Mouse (Mus musculus) heart, embryonic 12.5 days (tissue): ENCODE measurements around the gene Hadha. TPM values are rescaled to one million over a fixed set of nuclear protein-coding genes. Genes with fewer than 3 reads are reported as not detected.

ENCODE experiments used
- ATAC-seq: fragments of 200-750 bp; cut with Nextera tagmentation; 2 replicates; pipeline ENCODE4 v1.8.0; 2017; ENCODE audit warnings: moderate TSS enrichment, moderate library complexity; ENCODE audit not compliant: insufficient number of reproducible peaks, low FRiP score
- H3K27ac ChIP-seq: fragments of 300-500 bp; sonication (generic); 2 replicates; pipeline ENCODE4 v1.5.1; 2016; ENCODE audit warnings: mild to moderate bottlenecking, moderate library complexity; ENCODE audit not compliant: poor library complexity, severe bottlenecking
- H3K27me3 ChIP-seq: fragments of 300-500 bp; sonication (generic); replicated peaks from 2 replicates; pipeline ENCODE4 v1.6.1; 2016; ENCODE audit warnings: mild to moderate bottlenecking, moderate library complexity
- H3K36me3 ChIP-seq: fragments of 300-500 bp; sonication (generic); 2 replicates; pipeline ENCODE4 v1.6.1; 2016; ENCODE audit warnings: mild to moderate bottlenecking, moderate library complexity
- H3K4me1 ChIP-seq: fragments of 300-500 bp; sonication (generic); replicated peaks from 2 replicates; pipeline ENCODE4 v1.6.1; 2016; ENCODE audit warnings: mild to moderate bottlenecking
- H3K4me2 ChIP-seq: fragments of 300-500 bp; sonication (generic); 2 replicates; pipeline ENCODE4 v1.6.1; 2016; ENCODE audit warnings: mild to moderate bottlenecking, moderate library complexity
- H3K4me3 ChIP-seq: fragments of 300-500 bp; sonication (generic); 2 replicates; pipeline ENCODE4 v1.5.1; 2016; ENCODE audit warnings: mild to moderate bottlenecking
- H3K9ac ChIP-seq: fragments of 300-500 bp; sonication (generic); 2 replicates; pipeline ENCODE4 v1.6.1; 2016; ENCODE audit warnings: mild to moderate bottlenecking, moderate library complexity
- H3K9me3 ChIP-seq: fragments of 300-500 bp; sonication (generic); replicated peaks from 2 replicates; pipeline ENCODE4 v1.6.1; 2016; ENCODE audit warnings: mild to moderate bottlenecking, moderate library complexity
- WGBS: fragments of 180-500 bp; shearing (Covaris S2); methylation state at CpG from one replicate; pipeline ENCODE4 v1.1.7; 2016; 5-methylcytosine and 5-hydroxymethylcytosine counted together
- polyA plus RNA-seq: library from polyadenylated mRNA; unstranded; fragments of >200 nt; fragmentation: Nextera tagmentation; extraction: Ambion mirVana; gene quantifications from 2 replicates; pipeline ENCODE4 v1.2.1, GENCODE M21; 2016

The Hadha gene
- polyA plus RNA-seq, 1 experiment from 2014 or later = 237 TPM

DNA sequence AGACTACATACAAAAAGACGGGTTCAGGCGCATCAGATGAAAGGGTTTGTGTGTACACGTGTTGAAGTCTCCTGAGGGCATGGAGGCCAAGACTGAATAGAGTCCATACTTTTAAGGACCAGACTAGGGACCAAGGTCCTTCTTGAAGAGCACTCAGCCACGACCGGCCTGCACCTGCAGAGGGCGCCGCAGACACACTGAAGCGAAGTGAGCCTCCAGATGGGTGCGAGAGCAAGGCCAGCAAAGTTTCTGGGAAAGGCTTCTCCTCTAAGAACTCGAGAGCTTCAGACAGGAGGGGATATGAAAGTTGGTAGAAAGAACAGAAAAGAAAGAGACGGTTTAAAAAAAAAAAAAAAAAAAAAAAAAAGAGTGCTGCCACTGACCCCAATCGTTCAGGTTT, 50.6 kb downstream of the Hadha start:
- Histone ChIP-seq H3K4me3 (peak overlapping the region; percentile 56; the same call in 1 of the 2 replicates), H3K9ac (no peak overlapping the region), H3K27me3 (peaks cover 75% of the 10 kb centered on the region), H3K27ac (no peak overlapping the region), H3K4me2 (peak overlapping the region; percentile 86), H3K4me1 (peaks cover 27% of the 10 kb centered on the region), H3K36me3 (no peaks in the 10 kb centered on the region), H3K9me3 (peaks cover 9% of the 10 kb centered on the region; the same call in 1 of the 2 replicates)
- ATAC-seq = no peak
- 3% methylated on average over 12 of the region's 12 CpGs for WGBS

DNA sequence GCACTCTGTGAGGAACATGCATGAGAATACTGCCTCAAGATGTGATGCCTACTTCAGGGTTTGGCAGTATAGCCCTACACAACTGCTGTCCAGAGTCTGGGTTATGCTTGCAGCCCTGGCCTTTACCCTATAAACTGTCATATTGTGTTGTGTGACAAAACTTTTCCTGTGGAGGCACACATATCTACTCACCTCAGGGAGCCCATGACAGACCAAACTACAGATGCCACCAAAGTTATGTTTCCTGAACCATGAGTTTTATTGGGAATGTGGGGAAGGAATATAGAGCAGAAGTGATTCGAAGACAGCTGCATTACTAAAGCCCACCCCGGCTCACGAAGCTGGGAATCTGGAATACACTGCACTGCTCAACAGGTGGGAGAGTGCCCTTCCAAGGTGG, 51.6 kb downstream of the Hadha start:
- no peak overlapping the region for H3K9ac ChIP-seq
- H3K4me2 ChIP-seq = no peak overlapping the region
- 73% methylated on average over 3 of the region's 3 CpGs for WGBS
- H3K4me3 ChIP-seq = no peak overlapping the region
- H3K9me3 ChIP-seq = peaks cover 9% of the 10 kb centered on the region; the same call in 1 of the 2 replicates
- H3K36me3 ChIP-seq = no peaks in the 10 kb centered on the region
- no peak for ATAC-seq
- peaks cover 65% of the 10 kb centered on the region for H3K27me3 ChIP-seq
- no peak overlapping the region for H3K27ac ChIP-seq
- peaks cover 27% of the 10 kb centered on the region for H3K4me1 ChIP-seq

DNA sequence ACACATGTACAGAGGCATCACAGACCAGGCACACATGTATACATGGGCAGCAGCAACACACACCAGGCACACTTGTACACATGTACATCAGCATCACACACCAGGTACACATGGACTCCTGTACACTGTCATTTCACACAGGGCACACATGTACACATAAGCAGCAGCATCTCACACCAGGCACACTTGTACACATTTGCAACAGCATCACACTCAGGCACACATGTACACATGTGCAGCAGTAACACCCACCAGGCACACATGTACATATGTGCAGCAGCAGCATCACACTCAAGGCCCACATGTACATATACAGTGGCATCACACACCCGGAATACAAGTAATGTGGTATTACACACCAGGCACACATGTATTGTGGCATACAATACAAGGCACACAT, 56.7 kb downstream of the Hadha start:
- WGBS = 86% methylated on average over 1 of the region's 1 CpGs
- peaks cover 9% of the 10 kb centered on the region; the same call in 1 of the 2 replicates for H3K9me3 ChIP-seq

DNA sequence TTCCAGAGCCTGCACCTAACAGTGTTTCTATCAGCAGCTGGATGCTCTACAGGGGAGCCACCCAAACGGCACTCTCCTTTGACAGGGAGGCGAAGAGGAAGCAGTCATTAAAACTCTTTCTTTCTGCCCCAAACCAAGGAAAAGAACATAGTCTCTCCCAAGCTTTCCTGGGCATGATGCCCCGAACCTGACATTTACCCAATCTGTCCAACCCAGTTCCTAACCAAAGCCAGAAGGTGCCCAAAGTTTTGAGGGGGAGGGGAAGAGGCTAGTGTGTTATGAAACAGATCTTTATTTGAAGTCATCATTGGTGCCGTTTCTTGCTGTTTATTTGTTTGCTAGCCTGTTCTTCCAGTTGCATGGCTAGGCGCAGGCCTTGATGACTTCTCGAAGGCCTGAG, 59.2 kb downstream of the Hadha start:
- Histone ChIP-seq H3K36me3 (no peaks in the 10 kb centered on the region), H3K4me2 (no peak overlapping the region), H3K27me3 (no peaks in the 10 kb centered on the region), H3K4me1 (no peaks in the 10 kb centered on the region), H3K27ac (no peak overlapping the region), H3K9me3 (no peaks in the 10 kb centered on the region), H3K9ac (no peak overlapping the region), H3K4me3 (no peak overlapping the region)
- WGBS = 62% methylated on average over 6 of the region's 6 CpGs
- no peak for ATAC-seq

More for the DNA sequence above, 56.7 kb downstream of the Hadha start:
- H3K4me2 ChIP-seq = no peak overlapping the region
- H3K9ac ChIP-seq = no peak overlapping the region
- no peaks in the 10 kb centered on the region for H3K36me3 ChIP-seq
- H3K4me3 ChIP-seq = no peak overlapping the region
- no peak for ATAC-seq
- no peaks in the 10 kb centered on the region for H3K4me1 ChIP-seq
- no peak overlapping the region for H3K27ac ChIP-seq
- H3K27me3 ChIP-seq = peaks cover 15% of the 10 kb centered on the region

DNA sequence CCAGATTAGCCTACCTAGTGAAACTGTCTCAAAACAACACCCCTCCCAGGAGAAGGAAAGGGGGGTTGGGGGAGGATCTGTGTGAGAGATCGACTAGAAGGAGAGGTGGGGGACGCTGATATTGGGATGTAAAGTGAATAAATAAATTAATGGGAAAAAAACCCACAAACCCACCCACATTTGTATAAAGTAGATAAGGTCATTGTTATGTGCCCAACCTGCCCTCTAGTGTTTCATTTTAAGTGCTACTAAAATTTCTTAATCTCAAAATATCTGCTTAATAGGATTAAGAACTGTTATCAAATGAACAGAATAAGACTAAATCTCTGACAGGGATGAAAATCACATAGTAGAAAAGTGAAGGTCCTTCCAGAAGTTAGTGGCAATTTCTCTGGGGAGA, 60.6 kb downstream of the Hadha start:
- Histone ChIP-seq H3K9ac (no peak overlapping the region), H3K4me2 (no peak overlapping the region), H3K4me1 (no peaks in the 10 kb centered on the region), H3K4me3 (no peak overlapping the region), H3K9me3 (no peaks in the 10 kb centered on the region), H3K27ac (no peak overlapping the region), H3K36me3 (no peaks in the 10 kb centered on the region), H3K27me3 (no peaks in the 10 kb centered on the region)
- WGBS = 58% methylated on average over 2 of the region's 2 CpGs
- no peak for ATAC-seq

DNA sequence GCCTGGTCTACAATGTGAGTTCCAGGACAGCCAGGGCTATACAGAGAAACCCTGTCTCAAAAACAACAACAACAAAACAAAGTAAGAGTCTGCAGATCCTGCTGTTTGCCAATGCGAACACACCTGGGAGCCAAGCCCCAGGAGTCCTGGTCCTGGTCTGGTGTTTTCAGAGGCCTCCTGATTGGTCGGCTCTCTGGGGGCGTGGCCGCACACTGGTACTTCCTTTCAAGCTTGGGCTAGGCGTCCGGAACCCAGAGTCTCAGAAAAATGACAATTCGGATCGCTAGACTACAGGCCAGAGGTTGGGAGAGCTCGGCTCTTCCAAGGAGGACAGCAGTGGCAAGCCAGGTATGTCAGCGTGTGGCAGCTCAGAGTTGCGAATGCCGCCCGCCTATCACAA, 62.3 kb downstream of the Hadha start:
- no peaks in the 10 kb centered on the region for H3K27me3 ChIP-seq
- peak overlapping the region; percentile 21; the same call in 1 of the 2 replicates for H3K4me2 ChIP-seq
- no peak overlapping the region for H3K27ac ChIP-seq
- H3K9me3 ChIP-seq = no peaks in the 10 kb centered on the region
- H3K9ac ChIP-seq = no peak overlapping the region
- H3K36me3 ChIP-seq = no peaks in the 10 kb centered on the region
- no peak overlapping the region for H3K4me3 ChIP-seq
- 41% methylated on average over 13 of the region's 13 CpGs for whole genome bisulfite sequencing
- ATAC-seq = no peak
- H3K4me1 ChIP-seq = no peaks in the 10 kb centered on the region

DNA sequence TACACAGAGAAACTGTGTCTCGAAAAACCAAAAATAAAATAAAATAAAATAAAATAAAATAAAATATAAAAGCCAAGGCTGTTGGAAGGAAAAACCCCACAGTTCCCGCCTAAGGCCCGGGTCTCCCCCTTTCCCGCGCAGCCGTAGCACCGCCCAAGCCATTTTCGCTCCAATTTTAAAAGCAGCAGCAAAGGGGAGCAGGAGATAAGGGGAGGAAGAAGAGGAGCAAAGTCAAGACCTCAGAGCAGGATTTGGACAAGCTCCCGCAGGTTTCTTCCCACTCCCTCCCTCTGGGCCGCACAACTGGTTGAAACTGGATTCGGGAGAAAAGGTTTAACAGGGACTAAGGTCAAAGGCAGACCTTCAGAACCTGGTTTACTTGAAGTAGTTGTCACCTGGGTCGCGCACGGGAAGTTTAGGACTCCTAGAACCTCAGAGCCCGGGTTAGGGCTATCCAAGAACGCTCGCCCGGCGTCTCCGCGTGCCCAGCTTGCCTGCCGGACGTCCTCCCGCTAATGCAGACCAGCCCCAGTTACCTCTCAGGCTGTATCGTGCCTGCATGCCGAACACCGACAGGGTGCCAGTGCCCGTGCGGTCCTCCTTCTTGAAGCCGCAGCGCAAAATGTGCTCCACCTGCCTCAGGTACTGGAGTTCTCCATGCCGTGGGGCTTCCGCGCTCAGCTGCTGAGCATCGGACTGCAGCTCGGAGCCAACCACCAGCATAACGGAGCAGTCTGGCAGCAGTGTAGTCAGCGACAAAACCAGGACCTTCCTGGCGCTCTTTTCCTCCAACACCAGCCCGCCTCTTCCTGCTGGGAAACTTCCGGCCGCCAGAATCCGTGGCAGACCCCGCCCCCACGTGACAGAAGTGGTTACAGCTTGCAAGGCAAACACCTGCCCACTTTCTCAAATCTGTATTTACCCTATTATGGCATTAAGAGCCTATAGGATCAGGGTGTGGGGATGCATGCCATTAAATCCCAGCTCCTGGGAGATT, 81.8 kb downstream of the Hadha start, which contains the start of gene Tyms:
Gene Tyms (minus strand): TSS at position 793 of the 997 bp plus-strand sequence.
- peaks cover 11% of the 10 kb centered on the region for H3K4me1 ChIP-seq
- no peaks in the 10 kb centered on the region for H3K27me3 ChIP-seq
- peak within 1 kb of the TSS; percentile 90 for H3K9ac ChIP-seq
- H3K4me2 ChIP-seq = peak within 1 kb of the TSS; percentile 80
- H3K27ac ChIP-seq = peak within 1 kb of the TSS; percentile 93
- under 1% methylated on average over 45 of the region's 45 CpGs for WGBS
- H3K36me3 ChIP-seq = peaks cover 31% of the 10 kb centered on the region
- no peaks in the 10 kb centered on the region for H3K9me3 ChIP-seq
- ATAC-seq = peak; percentile 90
- peak within 1 kb of the TSS; percentile 85 for H3K4me3 ChIP-seq

DNA sequence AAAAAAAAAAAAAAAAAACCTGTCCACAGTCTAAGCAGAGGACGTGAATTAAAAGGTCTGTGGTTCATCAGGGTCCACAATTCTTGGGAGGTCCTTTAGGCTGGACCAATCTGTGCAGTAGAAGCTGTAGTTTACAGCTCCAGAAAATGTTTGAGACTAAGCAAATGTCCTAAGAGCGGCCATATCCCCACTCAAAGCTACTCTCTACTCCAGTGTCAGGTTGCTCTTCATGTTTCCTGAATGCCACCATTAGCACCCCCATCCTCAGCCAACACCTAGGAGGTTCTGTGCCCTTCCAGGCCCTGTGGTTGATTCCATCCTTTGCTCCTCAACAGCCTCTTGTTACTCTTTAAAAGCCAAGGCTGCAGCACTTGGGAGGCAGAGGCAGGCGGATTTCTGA, 82.6 kb downstream of the Hadha start:
- no peaks in the 10 kb centered on the region for H3K27me3 ChIP-seq
- peaks cover 39% of the 10 kb centered on the region for H3K36me3 ChIP-seq
- no peak overlapping the region for H3K27ac ChIP-seq
- peak overlapping the region; percentile 80 for H3K4me2 ChIP-seq
- no peaks in the 10 kb centered on the region for H3K9me3 ChIP-seq
- ATAC-seq = no peak
- 42% methylated on average over 3 of the region's 3 CpGs for WGBS
- H3K4me1 ChIP-seq = peaks cover 11% of the 10 kb centered on the region
- H3K9ac ChIP-seq = peak overlapping the region; percentile 90
- peak overlapping the region; percentile 85 for H3K4me3 ChIP-seq

DNA sequence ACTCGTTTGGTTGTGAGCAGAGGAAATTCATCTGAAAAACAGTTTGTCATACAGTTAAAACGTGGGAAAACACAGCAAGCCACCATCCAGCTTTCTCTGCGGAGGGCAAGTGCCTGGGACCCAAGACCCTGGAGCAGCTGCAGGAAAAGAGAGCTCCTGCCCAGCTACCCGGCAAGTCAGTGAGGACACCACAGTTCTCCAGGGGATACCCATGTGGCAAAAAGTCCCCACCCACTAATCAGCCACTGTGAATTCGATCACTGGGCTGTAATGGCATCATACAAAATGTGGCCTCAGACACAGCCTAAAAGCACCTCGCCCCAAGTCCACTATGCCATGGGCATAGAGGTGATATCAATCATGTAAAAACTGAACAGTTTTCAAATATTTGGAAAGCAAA, 83.3 kb downstream of the Hadha start:
- no peak for ATAC-seq
- H3K36me3 ChIP-seq = peaks cover 41% of the 10 kb centered on the region
- WGBS = 75% methylated on average over 6 of the region's 6 CpGs
- no peak overlapping the region for H3K27ac ChIP-seq
- H3K9ac ChIP-seq = peak overlapping the region; percentile 37
- peaks cover 11% of the 10 kb centered on the region for H3K4me1 ChIP-seq
- H3K27me3 ChIP-seq = no peaks in the 10 kb centered on the region
- peak overlapping the region; percentile 80 for H3K4me2 ChIP-seq
- H3K9me3 ChIP-seq = no peaks in the 10 kb centered on the region
- peak overlapping the region; percentile 85 for H3K4me3 ChIP-seq
